Mouse (Mus musculus) ovary, postnatal 10 days (tissue): Measurements from ENCODE around the gene Tdrd9.
"Not testable (repeated sequence)": the region's sequence is repeated elsewhere in the genome, so short reads cannot be mapped to it uniquely, and the experiment has no call there.

Experiments
- DNase-seq: peaks from one replicate; pipeline ENCODE4 v3.0.0; 2022; ENCODE audit warnings: low spot score

Gene Tdrd9

DNA sequence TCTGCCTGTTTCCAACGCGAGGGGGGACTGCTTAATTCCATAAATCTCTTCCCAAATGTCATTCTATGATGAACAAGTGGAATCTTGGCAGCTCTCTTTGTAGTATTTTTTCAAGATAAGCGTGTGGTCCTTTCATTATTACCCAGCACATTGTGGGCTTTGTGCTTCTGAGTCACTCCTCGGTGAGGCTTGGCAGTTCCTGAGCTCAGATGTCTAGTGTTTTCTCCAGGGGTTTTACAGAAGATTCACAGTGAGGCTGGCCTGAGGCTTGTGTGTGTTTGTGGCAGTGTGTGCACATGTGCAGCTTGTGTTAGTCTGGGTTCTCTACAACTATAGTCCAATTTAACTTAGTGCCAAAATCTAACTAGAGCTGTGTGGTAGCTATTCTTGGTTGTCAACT is 56.0 kb downstream of the Tdrd9 start:
- DNase-seq = no peak

DNA sequence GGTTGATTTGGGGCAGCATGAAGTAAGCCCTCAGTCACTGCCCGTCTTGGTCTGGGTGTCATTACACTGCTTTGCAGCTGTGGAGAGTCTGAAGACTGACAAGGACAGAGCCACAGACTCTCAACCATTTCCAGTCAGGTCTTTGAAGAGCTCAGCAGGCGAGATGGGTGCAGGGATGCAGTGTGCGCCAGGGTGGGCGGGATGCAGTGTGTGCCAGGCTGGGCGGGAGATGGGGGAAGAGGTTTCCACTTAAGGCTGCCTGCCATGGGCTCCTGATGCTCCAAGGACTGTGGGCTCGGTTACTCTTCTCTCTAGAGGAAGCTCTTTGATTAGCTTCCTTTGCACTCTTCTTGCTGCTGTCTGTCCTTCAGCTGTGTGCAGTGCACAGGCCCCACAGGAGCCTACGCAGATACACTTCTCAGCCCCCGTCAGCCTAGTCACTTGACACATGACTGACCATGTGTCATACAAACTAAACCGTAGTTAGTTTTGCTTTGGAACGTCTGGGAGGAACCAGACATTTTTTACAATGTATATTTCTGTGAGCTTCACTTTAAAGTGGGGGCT is 62.1 kb downstream of the Tdrd9 start:
- DNase-seq = no peak

DNA sequence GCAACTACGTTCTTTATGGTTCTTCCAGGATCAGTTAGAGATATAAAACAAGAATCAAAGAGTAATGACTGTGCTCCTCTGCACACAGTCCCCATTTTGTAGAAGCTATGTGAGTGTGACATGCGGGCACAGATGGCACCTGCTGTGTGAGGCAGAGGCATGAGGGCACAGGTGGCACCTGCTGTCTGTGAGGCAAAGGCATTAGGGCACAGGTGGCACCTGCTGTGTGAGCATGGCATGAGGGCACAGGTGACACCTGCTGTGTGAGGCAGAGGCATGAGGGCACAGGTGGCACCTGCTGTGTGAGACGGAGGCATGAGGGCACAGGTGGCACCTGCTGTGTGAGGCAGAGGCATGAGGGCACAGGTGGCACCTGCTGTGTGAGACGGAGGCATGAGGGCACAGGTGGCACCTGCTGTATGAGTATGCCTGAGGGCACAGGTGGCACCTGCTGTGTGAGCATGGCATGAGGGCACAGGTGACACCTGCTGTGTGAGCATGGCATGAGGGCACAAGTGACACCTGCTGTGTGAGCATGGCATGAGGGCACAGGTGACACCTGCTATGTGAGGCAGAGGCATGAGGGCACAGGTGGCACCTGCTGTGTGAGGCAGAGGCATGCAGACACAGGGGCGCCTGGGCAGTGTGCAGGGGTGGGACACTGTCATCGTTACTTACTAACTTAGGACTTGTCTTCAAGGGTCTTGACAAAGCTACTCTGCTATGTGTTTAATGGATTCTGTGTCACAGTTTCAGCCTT is 64.2 kb downstream of the Tdrd9 start:
- not testable (repeated sequence) for DNase-seq

DNA sequence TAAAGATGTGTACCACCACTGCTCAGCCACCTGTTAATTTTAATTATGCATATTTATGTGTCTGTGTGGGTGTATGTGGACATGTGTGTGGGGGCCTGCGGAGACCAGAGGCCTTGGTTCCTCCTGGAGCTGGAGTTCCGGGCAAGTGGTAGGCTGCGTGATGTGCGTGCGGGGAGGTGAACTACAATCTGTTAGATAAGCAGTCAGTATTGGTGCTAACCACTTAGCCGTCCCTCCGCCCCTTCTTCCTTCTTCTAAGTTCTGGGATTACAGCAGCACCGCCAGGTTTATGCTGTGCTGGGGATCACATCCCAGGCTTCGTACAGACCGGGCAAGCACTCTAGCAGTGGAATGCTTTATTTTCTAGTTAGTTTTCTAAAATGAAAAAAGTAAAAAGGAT is 67.1 kb downstream of the Tdrd9 start:
- DNase-seq = no peak

DNA sequence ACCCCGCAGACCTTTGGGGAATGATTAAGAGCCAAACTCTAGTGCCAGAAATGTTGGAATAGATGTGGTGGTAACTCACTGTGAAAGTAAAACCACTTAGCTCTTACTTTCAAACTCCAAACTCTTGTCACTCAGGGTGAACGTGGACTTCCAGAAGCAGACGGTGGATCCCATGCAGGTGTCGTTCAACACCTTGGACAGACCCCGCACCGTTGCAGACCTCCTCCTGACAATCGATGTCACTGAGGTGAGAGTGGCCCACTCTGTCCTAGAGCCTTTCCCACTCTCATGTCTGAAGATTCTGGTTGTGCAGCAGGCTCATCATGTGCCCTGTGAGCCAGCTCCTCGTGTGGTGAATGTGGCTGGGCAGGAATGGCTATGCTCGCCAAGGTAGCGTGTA is 67.8 kb downstream of the Tdrd9 start:
- DNase-seq = no peak

DNA sequence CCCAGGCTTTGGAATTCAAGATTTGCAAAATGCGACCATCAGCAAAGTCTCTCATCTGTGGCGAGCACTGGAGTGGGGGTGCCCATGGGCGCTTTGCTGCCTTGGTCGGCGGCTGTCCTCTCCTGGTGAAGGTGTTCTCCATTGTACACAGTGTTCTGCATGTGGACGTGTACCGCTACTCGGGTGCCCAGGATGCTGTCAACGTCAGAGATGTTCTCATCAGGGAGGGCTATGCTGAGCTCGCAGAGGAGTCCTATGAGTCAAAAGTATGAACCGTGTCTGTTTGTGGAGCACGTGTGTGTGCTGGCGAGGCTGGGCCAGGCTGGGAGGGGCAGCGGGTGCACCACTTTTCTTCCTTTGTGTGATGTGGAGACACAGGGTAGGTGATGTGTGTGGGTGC is 71.3 kb downstream of the Tdrd9 start:
- no peak for DNase-seq

DNA sequence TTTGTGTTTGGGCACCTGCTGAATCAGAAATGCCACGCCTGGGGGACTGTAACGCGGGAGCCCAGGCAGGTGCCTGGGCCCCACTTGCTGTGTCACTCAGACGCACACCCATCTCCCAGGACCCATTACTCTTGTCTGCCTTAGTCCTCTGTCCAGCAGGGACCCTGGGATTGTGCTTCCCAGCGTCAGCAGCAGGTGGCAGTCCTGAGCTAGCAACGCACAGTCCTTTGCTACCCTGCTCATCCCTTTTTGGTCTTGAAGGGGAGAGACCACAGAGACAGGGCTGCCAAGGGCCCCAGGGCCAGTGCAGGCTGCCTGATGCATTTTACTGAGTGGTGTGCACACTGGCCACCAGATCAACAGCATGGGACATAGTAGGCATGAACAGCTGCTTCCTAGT is 106.3 kb downstream of the Tdrd9 start:
- peak; percentile 53 for DNase-seq

DNA sequence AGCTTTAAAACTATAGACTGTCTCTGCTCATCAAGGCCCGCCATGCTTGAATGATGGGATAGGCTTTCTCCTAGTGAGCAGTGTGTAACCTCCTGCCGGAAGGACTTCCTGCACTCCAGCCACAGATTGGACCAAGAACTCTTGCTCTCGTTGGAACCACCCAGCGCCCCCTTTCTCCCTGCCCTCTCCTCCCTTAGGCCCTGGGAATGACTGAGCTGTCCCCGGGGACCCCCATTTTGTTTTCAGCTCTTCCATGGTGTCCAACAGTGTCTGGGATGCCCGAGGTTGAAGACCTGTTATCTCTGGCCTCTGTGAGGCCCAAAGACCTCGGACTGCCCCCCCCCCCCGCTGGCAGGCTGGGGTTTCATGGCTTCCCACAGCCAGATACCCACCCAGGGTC is 108.6 kb downstream of the Tdrd9 start:
- no peak for DNase-seq

DNA sequence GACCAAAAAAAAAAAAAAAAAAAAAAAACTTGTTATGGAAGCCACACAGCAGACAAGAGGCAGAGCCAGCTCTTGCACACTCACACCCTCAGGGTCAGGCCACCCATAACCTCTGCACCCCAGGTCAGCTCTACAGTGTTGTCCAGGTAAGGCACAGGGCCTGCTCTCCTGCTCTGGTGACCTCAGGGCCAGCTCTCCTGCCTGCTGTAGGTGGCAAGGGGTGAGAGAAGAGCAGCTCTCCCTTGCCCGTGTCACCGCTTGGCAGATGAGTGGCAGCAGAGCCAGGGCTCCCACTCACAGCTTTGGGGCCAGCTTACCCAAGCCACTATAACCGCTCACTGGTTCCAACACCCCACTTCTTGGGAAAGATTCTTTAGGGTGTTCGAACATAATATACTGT is 109.6 kb downstream of the Tdrd9 start:
- DNase-seq = no peak

DNA sequence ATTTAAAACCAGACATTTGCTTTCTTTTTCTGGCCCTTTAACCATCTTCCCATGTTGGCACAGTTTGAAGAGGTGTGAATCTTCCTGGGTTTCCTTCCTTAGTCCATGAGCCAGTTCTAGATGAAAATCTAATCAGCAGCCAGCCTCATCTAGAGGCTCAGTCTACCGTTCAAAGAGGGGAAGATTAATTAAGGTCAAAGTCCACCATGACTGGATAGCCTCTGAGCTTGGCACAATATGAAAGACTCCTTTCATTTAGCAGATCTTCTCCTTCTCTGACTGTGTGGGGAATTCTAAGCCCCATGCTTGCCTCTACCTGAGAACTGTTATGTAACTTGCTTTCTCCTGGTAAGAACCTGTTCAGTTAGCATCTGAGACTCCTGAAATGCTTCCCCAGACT is 110.9 kb downstream of the Tdrd9 start:
- no peak for DNase-seq

DNA sequence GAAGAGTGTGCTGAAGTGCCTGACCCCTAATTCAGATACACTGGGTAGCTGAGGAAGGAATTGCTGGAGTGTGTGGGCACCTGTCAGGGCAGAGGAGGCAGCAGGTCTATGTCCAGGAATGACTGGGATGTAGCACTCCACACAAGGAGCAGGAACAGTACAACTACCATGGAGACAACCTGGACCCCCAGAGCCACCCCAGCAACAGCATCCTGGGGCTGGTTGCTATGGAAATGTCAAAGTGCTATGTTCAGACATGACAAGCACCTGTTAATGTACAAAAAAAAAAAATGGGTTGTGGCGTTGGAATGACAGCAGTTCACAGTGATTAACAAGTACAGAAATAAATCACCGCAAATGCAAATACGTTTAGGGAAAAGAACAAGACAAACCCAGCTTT is 114.9 kb downstream of the Tdrd9 start:
- DNase-seq = no peak

DNA sequence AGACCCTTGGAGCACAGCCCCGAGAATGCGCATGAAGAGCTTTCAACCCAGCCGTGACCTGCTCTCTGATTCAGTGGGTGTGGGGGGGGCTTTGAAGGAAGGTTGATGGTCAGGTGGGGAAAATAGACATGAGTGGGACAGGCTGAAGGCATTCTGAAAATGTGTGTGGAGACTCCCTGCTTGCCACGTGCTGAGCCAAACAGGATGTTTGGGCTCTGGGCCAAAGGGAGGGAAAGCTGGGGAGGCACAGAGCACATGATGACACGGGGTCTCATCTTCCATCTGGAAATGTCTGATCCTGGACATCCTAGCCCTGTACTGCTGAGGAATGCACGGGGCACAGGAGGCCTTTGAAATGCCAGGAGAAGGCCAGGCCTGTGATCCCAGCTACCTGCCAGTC is 115.4 kb downstream of the Tdrd9 start:
- no peak for DNase-seq

DNA sequence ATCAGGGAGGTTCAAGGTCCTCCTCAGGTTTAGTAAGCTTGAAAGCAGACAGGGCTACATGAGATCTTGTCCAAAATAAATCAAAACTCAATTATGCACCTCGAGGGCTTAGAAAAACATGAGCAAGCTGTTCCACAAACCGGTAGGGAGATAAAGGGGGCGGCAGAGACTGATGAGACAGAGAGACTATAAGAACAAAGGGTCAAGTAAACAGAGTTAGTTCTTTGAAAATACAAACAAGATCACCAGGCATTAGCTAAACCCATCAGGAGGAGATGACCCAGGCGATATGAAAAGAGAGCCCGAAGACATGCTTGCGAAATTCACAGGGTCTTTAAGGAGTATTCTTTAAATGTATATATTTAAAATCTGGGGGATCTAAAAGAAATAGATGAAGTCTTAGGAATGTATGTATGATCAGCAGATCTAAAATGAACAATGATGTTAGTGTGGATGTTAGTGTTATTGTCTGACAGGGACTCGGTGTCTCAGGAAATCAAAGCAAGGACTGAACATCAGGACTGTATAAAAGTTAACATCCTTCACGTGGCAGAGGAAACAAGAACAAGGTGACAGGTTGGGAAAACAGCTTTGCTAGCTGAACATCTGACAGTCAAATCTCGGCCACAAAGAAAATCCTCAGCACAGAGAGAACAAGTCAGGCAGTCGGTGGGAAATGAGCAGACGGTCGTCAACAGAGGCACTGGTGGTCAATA is 117.4 kb downstream of the Tdrd9 start:
- DNase-seq = no peak

DNA sequence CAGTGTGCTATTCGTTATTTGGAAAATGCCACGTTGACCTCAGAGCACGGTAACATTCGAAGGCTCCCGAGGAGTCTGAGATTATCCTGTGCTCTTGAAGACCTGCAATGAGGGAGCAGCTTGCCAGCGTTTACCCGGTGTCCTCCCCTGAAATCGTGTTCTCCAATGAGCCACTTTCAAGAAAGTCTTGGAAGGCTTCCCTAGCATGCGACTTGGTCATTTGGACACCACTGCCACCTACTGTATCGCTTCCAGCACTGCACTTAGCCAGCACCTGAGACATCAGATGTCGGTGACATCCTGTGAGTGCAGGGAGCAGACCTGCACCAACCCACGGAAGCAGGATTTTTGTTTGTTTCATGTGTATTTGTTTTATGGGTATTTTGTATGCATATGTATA is 119.7 kb downstream of the Tdrd9 start:
- peak; percentile 38 for DNase-seq

DNA sequence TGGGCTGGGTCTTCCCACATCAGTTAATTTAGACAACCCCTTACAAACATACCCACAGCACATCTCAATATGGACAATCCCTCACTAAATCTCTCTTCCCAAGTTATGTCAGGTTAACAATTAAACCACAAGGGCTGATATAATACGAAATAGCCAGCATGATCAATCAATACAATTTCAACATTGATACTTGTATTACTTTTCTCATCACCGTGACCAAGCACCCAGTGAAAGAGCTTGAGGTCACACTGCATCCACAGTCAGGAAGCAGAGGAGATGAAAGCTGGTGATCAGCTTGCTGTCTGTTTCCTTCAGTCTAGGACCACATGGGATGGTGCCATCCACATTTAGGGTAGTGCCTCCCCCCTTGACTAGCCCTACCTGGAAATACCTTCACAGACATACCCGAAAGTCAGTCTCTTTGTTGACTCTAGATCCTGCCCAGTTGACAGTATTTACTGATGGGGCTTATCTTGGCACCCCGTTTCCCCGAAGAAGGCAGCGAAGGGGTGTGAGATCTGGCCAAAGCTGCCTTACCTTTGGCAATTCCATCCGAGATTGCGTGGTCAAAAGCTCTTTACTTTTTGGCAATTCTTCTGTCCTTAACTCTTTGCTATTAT is 123.0 kb downstream of the Tdrd9 start:
- DNase-seq = no peak

DNA sequence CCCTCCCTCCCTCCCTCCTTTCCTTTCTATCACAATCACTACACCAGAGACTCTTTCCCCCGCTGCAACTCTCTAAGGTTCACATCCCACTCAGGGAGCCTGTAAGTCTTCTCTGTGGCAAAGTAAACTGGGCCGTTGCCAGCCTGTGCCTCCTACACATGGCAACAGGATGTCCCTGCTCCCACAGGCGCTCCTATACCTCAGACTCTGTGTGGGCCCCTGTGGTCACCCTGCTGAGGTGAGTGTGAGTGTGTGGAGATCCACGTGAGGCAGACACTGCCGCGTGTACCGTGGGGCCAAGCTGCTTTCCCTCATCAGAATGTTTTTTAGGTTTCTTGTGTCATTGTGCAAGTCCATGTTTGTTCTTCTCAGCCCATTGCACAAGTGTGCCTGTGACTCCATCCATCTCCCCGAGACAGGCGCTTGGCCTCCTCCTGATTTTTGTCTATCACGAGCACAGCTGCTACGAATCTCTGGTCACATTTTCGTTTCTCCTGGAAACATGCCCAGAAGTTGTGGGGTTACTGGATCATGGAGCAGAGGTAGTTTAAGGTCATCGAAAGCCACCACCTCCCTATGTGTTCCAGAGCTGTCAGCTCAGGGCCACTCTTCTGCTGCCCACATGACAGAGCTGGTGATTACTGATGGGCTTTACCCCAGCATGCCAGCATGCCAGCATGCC is 124.8 kb downstream of the Tdrd9 start:
- no peak for DNase-seq

DNA sequence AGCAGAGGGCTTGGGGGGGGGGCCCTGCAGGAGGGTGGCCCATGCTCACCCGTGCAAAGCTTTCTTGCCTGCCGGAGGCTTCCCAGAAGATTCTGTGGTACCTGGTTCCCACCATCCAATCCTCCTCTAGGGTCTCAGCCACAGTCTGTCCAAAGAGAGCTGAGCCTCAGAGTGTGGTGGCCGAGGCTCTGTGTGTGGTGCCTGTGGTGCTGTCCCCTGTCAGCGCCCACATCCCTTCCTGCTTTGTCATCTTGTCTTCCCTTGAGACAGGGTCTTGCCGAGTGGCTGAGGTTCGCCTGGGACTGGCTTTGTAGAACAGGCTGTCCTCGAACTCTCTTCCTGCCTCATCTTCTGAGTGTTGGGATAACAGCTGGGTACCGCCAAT is 125.4 kb downstream of the Tdrd9 start:
- DNase-seq = no peak

DNA sequence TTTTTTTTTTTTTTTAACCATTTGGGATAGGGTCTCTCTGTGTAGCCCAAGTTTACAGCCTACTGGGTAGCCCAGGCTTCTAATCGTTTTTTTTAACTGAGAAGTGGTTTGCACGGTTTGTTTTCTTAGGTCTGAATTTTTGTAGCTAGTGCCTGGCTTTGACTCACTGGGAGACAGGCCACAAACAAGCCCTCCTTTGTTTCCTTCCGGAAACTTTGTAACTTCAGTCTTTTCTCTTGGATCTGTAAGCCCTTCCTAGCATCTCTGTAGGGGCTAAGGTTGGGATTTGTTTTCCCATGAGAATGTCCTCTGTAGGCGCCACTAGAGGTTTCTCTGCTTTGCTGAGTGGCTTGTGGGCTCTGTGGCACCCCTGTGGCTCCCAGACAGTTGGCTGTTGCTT is 128.7 kb downstream of the Tdrd9 start:
- DNase-seq = no peak

DNA sequence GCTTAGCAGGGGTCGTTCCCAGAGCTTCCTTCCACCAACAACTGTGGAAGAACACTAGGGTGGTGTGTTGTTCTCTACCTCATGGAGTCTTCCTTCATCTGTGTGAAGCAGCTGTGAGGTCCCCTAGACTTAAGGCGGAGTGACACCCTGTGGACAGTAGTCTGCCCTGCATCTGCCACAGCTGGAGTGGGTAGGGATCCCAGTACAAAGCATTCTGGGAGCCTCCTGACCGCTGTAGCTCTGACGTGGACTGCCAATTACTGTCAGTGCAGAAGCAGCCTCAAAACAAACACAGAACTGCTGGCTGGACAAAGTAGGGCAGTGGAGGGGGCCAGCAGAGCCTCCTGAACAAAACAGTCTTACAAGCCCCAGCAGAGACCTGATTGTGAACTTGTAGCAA is 129.7 kb downstream of the Tdrd9 start:
- no peak for DNase-seq

DNA sequence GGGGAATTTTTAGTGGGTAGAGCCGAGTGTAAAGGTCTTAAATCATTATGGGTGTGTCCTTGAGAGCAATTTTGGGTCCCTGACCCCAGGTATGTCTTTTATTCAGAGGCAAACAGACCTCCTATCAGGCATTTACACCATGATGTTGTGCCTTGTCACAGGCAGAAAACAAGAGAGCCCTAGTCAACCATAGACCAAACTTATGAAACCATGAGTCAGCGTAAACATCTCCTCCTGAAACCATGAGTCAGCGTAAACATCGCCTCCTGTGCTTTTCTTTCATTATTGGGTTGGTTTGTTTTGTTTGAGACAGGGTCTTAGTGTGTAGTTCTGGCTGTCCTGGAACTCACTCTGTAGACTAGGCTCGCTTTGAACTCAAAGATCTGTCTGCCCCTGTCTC is 131.8 kb downstream of the Tdrd9 start:
- DNase-seq = no peak

DNA sequence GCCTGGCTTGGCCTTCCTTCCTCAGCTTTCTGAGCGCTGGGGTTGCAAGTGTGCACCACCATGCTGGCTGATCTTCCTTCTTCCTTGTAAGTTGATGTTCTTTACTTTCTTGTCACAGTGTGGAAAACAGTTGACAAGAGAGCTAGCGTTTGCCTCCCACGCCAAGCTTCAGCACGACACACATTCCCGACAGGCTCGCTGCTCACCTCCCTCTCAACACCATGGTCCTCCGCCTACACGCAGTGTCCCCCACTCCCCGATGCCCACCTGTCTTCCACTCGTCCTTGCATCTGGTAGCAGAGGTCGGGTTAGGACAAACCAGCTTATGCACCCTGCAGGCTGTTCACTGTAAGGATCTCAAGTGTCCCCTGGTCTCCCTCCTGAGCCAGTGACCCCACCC is 133.5 kb downstream of the Tdrd9 start:
- DNase-seq = no peak

DNA sequence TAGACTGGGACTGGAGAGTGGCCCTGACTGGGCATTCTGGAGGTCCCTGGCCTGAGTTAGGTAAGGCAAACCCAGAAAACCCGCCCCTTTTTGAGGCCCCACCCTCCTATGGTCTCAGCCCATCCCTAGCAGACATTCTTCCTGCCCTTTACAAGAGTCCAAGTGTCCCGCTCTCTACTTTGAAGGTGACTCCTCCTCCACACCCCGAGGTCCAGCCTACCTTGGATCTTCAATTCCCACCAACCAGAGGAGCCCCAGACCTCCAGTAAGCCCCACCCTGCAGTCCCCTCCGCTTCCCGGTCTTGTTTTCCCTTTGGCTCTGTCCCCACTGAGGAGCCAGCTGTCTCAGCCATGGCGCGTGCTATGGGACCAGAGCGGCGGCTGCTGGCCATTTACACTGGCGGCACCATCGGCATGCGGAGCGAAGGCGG is 135.2 kb downstream of the Tdrd9 start, which contains the start of gene Aspg:
Gene Aspg, plus strand, starts transcription at position 139 of the 431 bp plus-strand sequence.
- no peak for DNase-seq
